Comparison of ENCODE assay signal across 8 mouse cellular contexts in genomic region chr7:45798511-45798836, GRCm38 (mm10). TPM values are rescaled to one million over a fixed set of nuclear protein-coding genes. Genes with fewer than 3 reads are reported as not detected.
DNase-seq lines count a peak whose midpoint lies in the region; ATAC-seq lines count a peak whose summit lies in the region.

No protein-coding gene starts in this region.

- DNase-seq in adrenal gland, postnatal 25 days, result peak; percentile 58
- no peak for DNase-seq in adrenal gland, adult 8-10 months
- DNase-seq in A20 (ENCODE audit: low read depth, low spot score), result peak; percentile 40
- peak; percentile 59 for DNase-seq in forebrain, embryonic 11.5 days (ENCODE audit: low spot score)
- peak; percentile 70 for DNase-seq in kidney, postnatal 10 days
- no peak for DNase-seq in midbrain, embryonic 10.5 days (ENCODE audit: low spot score)
- no peak for DNase-seq in urinary bladder, postnatal 4 days (ENCODE audit: low spot score in 2 of 2)
- DNase-seq in right cerebral cortex, postnatal 36 days (ENCODE audit: low spot score in 2 of 2), result no peak

- H3K9ac ChIP-seq in forebrain, embryonic 11.5 days (ENCODE audit: low read length), result peak overlapping the region; percentile 53

- H3K27ac ChIP-seq in forebrain, embryonic 11.5 days (ENCODE audit: low read depth, low read length), result no peak overlapping the region
- peak overlapping the region; percentile 68 for H3K27ac ChIP-seq in midbrain, embryonic 10.5 days (replicated peaks)

- ATAC-seq in forebrain, embryonic 11.5 days (replicated peaks; ENCODE audit: low FRiP score), result no peak

- peaks cover 14% of the 10 kb centered on the region for H3K4me1 ChIP-seq in forebrain, embryonic 11.5 days (replicated peaks; ENCODE audit: control insufficient read depth, insufficient read depth, low read length)
- H3K4me1 ChIP-seq in midbrain, embryonic 10.5 days, result peaks cover 37% of the 10 kb centered on the region

- H3K4me2 ChIP-seq in forebrain, embryonic 11.5 days (ENCODE audit: low read depth, low read length, severe bottlenecking), result peak overlapping the region; percentile 63

- 2% methylated on average over 19 of the region's 19 CpGs for WGBS in forebrain, embryonic 11.5 days
- 2% methylated on average over 19 of the region's 19 CpGs for WGBS in midbrain, embryonic 10.5 days

- peaks cover 14% of the 10 kb centered on the region for H3K27me3 ChIP-seq in forebrain, embryonic 11.5 days (ENCODE audit: control insufficient read depth, insufficient read depth, low read length)
- H3K27me3 ChIP-seq in midbrain, embryonic 10.5 days (ENCODE audit: low read depth, poor library complexity, severe bottlenecking), result peaks cover 76% of the 10 kb centered on the region

- H3K9me3 ChIP-seq in forebrain, embryonic 11.5 days (ENCODE audit: control insufficient read depth, low read length), result no peaks in the 10 kb centered on the region
- no peaks in the 10 kb centered on the region for H3K9me3 ChIP-seq in midbrain, embryonic 10.5 days (replicated peaks)

- peak overlapping the region; percentile 29 for H3K4me3 ChIP-seq in forebrain, embryonic 11.5 days (ENCODE audit: low read depth, low read length)
- H3K4me3 ChIP-seq in midbrain, embryonic 10.5 days, result peak overlapping the region; percentile 57

- peaks cover 2% of the 10 kb centered on the region; the same call in 1 of the 2 replicates for H3K36me3 ChIP-seq in forebrain, embryonic 11.5 days (ENCODE audit: control insufficient read depth, insufficient read depth, low read length)
- H3K36me3 ChIP-seq in midbrain, embryonic 10.5 days, result peaks cover 51% of the 10 kb centered on the region

RNA-seq across cellular contexts. Expression of gene Sult2b1, which starts 14.0 kb away (rescaled TPM):
- total RNA-seq in adrenal gland, postnatal 25 days (2021), result 0.90 and 1.1 TPM in 2 replicates
- total RNA-seq in adrenal gland, adult 8-10 months (2022), result 1 to 10 TPM in 2 of 4 experiments, under 1 TPM in 2; 0.52 to 4.5 (median 1.8) TPM
- polyA plus RNA-seq in forebrain, embryonic 11.5 days (2014; fragmentation: Nextera tagmentation; extraction: Ambion mirVana), result 1.4 and 1.6 TPM in 2 replicates
- 1.1 and 1.5 TPM in 2 replicates for polyA plus RNA-seq in midbrain, embryonic 10.5 days (2016; fragmentation: Nextera tagmentation; extraction: Ambion mirVana)

RNA-seq across cellular contexts. Expression of gene Lmtk3, which starts 14.9 kb away (rescaled TPM):
- 10.0 and 14.8 TPM in 2 replicates for total RNA-seq in adrenal gland, postnatal 25 days (2021)
- total RNA-seq in adrenal gland, adult 8-10 months (2022), result 10 to 100 TPM in 3 of 4 experiments, 1 to 10 TPM in 1; 8.9 to 24.9 (median 15.5) TPM
- polyA plus RNA-seq in forebrain, embryonic 11.5 days (2014; fragmentation: Nextera tagmentation; extraction: Ambion mirVana), result 5.2 and 6.6 TPM in 2 replicates
- 2.3 and 3.3 TPM in 2 replicates for polyA plus RNA-seq in midbrain, embryonic 10.5 days (2016; fragmentation: Nextera tagmentation; extraction: Ambion mirVana)

RNA-seq across cellular contexts. Expression of gene Cyth2, which starts 15.9 kb away (rescaled TPM):
- total RNA-seq in adrenal gland, postnatal 25 days (2021), result 114 and 134 TPM in 2 replicates
- 100 to 1,000 TPM; 112 to 140 (median 122) TPM for total RNA-seq in adrenal gland, adult 8-10 months (2022)
- 194 and 207 TPM in 2 replicates for polyA plus RNA-seq in forebrain, embryonic 11.5 days (2014; fragmentation: Nextera tagmentation; extraction: Ambion mirVana)
- polyA plus RNA-seq in midbrain, embryonic 10.5 days (2016; fragmentation: Nextera tagmentation; extraction: Ambion mirVana), result 153 and 183 TPM in 2 replicates

RNA-seq across cellular contexts. Expression of gene Kcnj14, which starts 26.1 kb away (rescaled TPM):
- total RNA-seq in adrenal gland, postnatal 25 days (2021), result 0.30 and 0.33 TPM in 2 replicates
- total RNA-seq in adrenal gland, adult 8-10 months (2022), result under 1 TPM; 0.17 to 0.65 (median 0.36) TPM
- 0.37 and 0.45 TPM in 2 replicates for polyA plus RNA-seq in forebrain, embryonic 11.5 days (2014; fragmentation: Nextera tagmentation; extraction: Ambion mirVana)
- polyA plus RNA-seq in midbrain, embryonic 10.5 days (2016; fragmentation: Nextera tagmentation; extraction: Ambion mirVana), result 0.65 and 0.72 TPM in 2 replicates

RNA-seq across cellular contexts. Expression of gene Grwd1, which starts 32.3 kb away (rescaled TPM):
- total RNA-seq in adrenal gland, postnatal 25 days (2021), result 22.3 and 26.6 TPM in 2 replicates
- total RNA-seq in adrenal gland, adult 8-10 months (2022), result 10 to 100 TPM; 24.8 to 31.5 (median 30.0) TPM
- polyA plus RNA-seq in forebrain, embryonic 11.5 days (2014; fragmentation: Nextera tagmentation; extraction: Ambion mirVana), result 84.8 and 88.2 TPM in 2 replicates
- polyA plus RNA-seq in midbrain, embryonic 10.5 days (2016; fragmentation: Nextera tagmentation; extraction: Ambion mirVana), result 95.8 and 119 TPM in 2 replicates

Comparison
In these comparisons a context has a peak if more than half of its experiments do, and no peak if none do; other contexts are left out.
1. DNase-seq: peak in adrenal gland, postnatal 25 days (single experiment), A20 (single experiment), forebrain, embryonic 11.5 days (single experiment) and kidney, postnatal 10 days (single experiment); none in adrenal gland, adult 8-10 months (single experiment), midbrain, embryonic 10.5 days (single experiment), urinary bladder, postnatal 4 days (0 of 2) and right cerebral cortex, postnatal 36 days (0 of 2).